Mouse (Mus musculus): ENCODE data around the gene Cast. TPM values are rescaled to one million over a fixed set of nuclear protein-coding genes. Genes with fewer than 3 reads are reported as not detected.

The Cast gene
- polyA plus RNA-seq (2017; shearing (Covaris generic)): 100 to 1,000 TPM; 199 to 243 TPM

DNA sequence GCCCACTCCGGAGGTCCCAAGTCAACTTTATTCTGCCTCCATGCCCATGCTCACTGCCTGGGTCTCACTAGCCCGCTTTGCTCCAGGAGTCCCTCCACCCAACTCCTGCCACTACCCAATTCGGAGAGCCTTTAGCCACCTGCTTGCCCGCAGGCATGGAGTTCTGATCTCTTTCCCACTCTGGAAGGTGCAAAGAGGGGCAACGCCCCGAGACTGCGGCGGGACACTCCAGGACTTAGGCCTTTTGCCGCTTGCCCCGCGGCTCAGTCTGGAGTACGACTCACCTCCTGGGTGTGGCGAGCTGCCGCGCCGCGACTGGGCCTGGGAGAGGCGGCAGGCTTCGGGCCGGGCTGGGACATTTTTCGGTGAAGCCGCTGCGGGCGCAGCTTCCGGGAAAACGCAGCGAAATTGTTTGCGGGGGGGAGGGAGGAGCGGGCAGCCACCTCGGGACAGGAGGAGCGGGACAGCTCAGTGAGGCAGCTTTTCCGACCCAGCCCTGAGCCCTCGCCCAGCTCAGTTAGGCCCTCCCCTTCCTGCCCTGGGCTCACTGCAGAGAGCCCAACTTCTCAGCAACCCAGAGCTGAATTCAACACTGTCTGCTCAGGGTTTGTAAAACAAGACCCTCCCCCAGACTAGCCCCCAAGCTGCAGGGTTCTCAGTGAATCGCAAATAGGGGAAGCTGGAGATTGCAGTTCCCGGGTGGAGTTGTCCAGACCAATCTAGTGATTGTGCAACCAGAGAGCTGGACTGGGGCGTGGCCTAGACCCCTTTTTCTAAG, at the start of gene Cast:
Gene Cast (minus strand): TSS at position 659 of the 778 bp plus-strand sequence.

Other genes starting within 250 kb of the Cast start
- gene Erap1, start 169.2 kb downstream of the Cast start, polyA plus RNA-seq (2017; shearing (Covaris generic)): 100 to 1,000 TPM; 117 to 133 TPM

Measured in inflammation-experienced regulatory T-cells (primary cell).